Mouse (Mus musculus) bone marrow macrophage, adult 2 months (primary cell): ENCODE measurements around the gene Psmd10. TPM values are rescaled to one million over a fixed set of nuclear protein-coding genes. Genes with fewer than 3 reads are reported as not detected.

ENCODE experiments used
- H3K27ac ChIP-seq: 2 replicates; pipeline ENCODE4 v1.5.1; 2012; ENCODE audit warnings: low read depth, low read length; ENCODE audit not compliant: insufficient read depth
- H3K4me1 ChIP-seq: 2 replicates; pipeline ENCODE4 v1.6.1; 2012; ENCODE audit warnings: low read length; ENCODE audit not compliant: control insufficient read depth, insufficient read depth
- H3K4me3 ChIP-seq: 2 replicates; pipeline ENCODE4 v1.5.1; 2012; ENCODE audit warnings: mild to moderate bottlenecking, low read length, moderate library complexity; ENCODE audit not compliant: insufficient read depth
- CTCF ChIP-seq: IDR thresholded peaks from 2 replicates; pipeline ENCODE4 v1.5.1; 2012; ENCODE audit warnings: low read depth, mild to moderate bottlenecking, low read length, moderate library complexity
- POLR2A ChIP-seq: IDR thresholded peaks from 2 replicates; pipeline ENCODE4 v1.6.1; 2012; ENCODE audit warnings: mild to moderate bottlenecking, low read depth, low read length, borderline replicate concordance
- polyA plus RNA-seq: library from polyadenylated mRNA; stranded (reverse); fragments of >200 nt; gene quantifications from 2 replicates; pipeline ENCODE4 v1.2.4, GENCODE M21; 2012; ENCODE audit not compliant: missing spikeins, insufficient read depth, insufficient read length

The Psmd10 gene
- polyA plus RNA-seq, 1 experiment: 35.7 TPM

DNA sequence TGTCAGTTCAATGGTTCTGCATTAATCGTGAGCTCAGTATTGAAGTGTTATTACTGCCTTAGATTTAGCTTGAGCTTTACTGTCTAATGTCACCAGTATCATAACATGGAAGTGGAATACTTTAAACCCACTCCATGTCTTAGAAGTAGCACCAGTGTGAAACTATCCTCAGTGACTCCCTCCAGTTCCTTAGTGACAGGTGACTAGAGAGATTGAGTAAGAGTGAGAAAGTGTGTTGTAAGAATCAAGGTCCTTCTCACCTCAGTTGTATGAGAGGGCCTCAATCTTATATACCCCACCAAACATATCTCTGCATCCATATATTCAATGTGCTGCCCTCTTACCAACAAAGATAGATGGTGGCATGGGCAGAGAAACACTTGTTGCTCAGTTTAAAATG is 22.4 kb upstream of the Psmd10 start:
- TF ChIP-seq POLR2A (no peak), CTCF (no peak)
- Histone ChIP-seq H3K4me1 (peaks cover 37% of the 10 kb centered on the region), H3K4me3 (no peak overlapping the region), H3K27ac (peak overlapping the region; percentile 1; the same call in 1 of the 2 replicates)

DNA sequence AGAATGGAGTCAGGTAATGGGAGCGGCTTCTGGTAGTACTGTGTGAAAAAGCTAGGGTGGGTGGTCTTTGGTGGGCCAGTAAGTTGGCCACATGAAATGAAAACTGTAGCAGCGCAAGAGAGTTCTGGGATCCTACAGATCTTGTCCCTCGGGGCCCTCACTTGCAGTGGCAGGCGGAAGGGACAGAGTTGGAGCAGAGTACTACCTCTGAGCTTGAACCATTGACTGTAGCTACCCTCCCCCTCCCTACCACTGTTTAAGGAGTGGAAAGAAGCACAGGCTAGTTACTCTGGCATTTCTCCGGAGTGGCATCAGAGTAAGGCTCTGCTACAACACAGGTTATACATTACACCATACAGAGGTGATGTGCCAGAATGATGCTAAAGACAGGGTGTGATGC is 431 bp upstream of the Psmd10 start:
- H3K4me1 ChIP-seq: peaks cover 5% of the 10 kb centered on the region; the same call in 1 of the 2 replicates
- no peak overlapping the region for H3K27ac ChIP-seq
- no peak for TF ChIP-seq CTCF
- no peak for TF ChIP-seq POLR2A
- peak overlapping the region; percentile 85 for H3K4me3 ChIP-seq

DNA sequence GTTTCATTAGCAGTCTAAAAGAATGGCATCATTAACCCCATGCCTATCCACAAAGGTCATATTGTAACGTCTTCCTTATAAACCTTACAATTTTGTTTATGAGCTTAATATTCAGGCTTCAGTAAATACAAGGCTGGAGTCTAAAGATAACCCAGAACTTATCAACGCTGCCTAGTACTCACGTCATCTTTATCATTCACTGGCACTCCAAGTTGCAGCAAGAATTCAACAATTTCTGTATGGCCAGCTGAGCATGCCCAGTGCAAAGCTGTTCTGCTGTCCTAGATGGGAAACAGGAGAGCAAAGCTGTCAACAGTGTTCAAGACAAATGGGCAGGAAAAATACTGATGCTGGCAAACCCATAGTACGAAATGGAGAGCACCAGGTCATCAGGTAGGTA is 2.9 kb downstream of the Psmd10 start:
- H3K4me3 ChIP-seq: no peak overlapping the region
- TF ChIP-seq POLR2A (no peak), CTCF (no peak)
- no peak overlapping the region for H3K27ac ChIP-seq
- H3K4me1 ChIP-seq: peaks cover 3% of the 10 kb centered on the region; the same call in 1 of the 2 replicates

DNA sequence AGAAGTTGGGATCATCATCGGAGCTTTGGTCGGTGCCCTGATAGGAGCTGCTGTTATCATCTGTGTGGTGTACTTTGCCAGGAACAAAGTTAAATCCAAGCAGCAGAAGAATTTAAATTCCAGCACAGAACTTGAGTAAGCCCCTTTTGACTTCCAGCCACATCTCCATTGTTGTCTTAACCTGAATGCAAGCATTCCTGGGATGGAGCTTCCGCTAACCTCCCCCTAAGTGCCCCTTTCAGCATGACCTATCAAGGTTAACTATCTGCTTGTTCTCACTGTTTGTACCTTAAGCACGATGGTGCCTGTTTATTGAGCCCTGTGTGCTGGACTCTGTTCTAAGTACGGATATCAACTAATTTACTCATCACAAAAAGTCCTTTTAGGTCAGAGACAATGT is 20.3 kb downstream of the Psmd10 start:
- TF ChIP-seq POLR2A (no peak), CTCF (no peak)
- no peaks in the 10 kb centered on the region for H3K4me1 ChIP-seq

DNA sequence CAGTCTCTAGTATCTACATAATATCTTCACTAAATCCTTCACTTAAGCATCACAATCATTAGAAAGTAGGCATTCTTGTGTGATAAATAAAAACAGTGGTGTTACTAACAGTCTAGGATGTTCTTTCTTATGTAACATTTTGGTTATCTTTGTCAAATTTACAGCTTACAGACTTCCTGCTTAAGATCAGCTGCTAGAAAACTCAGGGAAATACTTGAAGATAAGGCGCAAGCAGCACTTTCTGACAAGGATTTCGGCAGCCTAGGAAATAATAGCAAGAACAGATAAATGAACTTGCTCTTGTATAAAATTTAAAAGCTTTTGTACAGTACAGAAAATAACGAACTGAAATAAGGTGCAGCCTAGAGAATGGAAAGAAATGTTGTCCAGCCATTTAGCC is 23.3 kb downstream of the Psmd10 start:
- TF ChIP-seq CTCF: no peak
- TF ChIP-seq POLR2A: no peak

More for the DNA sequence above, 20.3 kb downstream of the Psmd10 start:
- Histone ChIP-seq H3K27ac (no peak overlapping the region), H3K4me3 (no peak overlapping the region)

DNA sequence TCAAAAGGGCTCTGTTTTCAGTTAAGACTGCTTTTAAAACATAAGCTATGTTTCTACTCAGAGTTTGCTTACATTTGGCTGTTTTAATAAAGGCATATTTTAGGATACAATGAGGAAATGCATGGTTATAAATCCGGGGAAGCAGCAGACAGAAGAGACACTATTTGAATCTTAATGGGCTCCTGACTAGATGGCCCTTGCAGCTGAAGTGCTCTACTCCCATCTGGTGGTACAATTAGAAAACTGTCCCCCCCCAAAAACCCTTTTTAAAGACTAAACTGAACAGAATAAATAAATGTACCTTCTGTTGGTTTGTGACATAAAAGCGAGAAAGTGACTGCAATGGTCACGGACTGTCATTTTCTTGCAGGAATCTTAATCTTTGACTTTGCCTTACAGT is 24.5 kb downstream of the Psmd10 start:
- H3K27ac ChIP-seq: no peak overlapping the region
- H3K4me3 ChIP-seq: no peak overlapping the region
- H3K4me1 ChIP-seq: no peaks in the 10 kb centered on the region
- TF ChIP-seq POLR2A (no peak), CTCF (no peak)

More for the DNA sequence above, 23.3 kb downstream of the Psmd10 start:
- H3K4me3 ChIP-seq: no peak overlapping the region
- H3K27ac ChIP-seq: no peak overlapping the region
- H3K4me1 ChIP-seq: no peaks in the 10 kb centered on the region

DNA sequence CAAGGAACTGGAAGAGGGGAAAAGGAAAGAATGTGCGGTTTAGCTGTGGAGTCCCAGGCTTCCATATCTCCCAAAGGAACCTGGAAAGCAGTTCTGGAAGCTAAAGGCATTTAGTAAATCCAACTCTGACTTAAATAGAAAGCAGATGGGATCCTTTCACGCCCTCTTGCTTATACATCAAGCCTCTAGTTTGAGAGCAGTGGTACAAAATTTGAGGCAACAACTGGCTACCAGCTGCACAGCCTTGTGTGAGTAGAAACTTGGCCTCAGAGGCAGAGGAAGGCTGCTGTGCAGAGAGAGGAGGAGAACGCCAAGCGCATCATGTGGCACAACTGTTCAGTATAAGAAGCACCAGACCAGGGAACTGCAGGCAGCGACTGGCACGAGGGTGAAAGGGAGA is 35.2 kb downstream of the Psmd10 start:
- Histone ChIP-seq H3K4me3 (no peak overlapping the region), H3K27ac (no peak overlapping the region), H3K4me1 (no peaks in the 10 kb centered on the region)
- TF ChIP-seq CTCF (no peak), POLR2A (no peak)

DNA sequence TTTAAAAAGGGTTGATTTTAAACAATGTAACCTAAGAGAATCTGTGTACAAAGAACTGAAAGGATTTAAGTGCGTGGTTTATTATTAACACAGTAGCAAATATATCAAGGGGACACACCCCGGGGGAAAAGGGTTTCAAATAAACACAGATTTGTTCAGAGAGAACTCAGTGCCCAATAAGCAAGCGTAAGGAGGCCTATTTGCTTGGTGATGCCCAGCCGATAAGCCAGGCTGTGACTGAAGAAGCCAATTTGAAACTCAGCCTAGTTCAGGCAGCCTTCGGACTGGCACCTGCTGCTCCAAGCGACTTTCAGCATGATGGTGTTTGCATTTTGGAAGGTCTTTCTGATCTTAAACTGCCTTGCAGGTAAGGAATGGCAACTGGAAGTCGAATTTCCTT is 49.2 kb downstream of the Psmd10 start, which contains the start of gene Vsig1:
Gene Vsig1, plus strand, starts transcription at position 249 of the 400 bp plus-strand sequence.
- H3K4me3 ChIP-seq: no peak within 1 kb of the TSS
- H3K27ac ChIP-seq: no peak within 1 kb of the TSS
- no peaks in the 10 kb centered on the region for H3K4me1 ChIP-seq
- TF ChIP-seq POLR2A (no peak), CTCF (no peak)

DNA sequence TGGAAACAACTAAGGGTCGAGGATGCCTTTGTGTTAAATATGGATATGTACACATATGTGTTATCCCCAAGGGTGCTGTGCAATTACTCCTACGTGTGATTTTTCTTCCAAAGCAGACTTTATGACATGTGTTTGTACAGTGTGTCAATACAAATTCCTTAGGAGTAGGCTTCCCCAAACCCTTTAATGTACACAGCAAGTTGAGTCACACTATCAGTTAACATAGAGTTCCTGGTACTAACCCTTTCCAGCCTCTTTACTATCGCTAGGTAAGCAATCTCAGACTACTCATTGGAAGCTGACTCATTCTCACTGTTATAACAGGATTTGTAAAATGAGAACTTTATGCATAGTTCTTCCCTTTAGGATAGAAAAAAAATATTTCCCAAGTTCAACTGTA is 53.0 kb downstream of the Psmd10 start:
- no peak overlapping the region for H3K4me3 ChIP-seq
- no peak overlapping the region for H3K27ac ChIP-seq
- H3K4me1 ChIP-seq: no peaks in the 10 kb centered on the region
- TF ChIP-seq CTCF: no peak
- TF ChIP-seq POLR2A: no peak

Other genes starting within 250 kb of the Psmd10 start
- 0.45 TPM in 1 of 2 replicates, not detected in the other for gene Tex13b, start 143.3 kb downstream of the Psmd10 start, polyA plus RNA-seq
- not detected in 2 replicates for gene Vsig1, start 49.1 kb downstream of the Psmd10 start, polyA plus RNA-seq
- 19.3 and 19.5 TPM in 2 replicates for gene Atg4a, start 179 bp upstream of the Psmd10 start, polyA plus RNA-seq